Mouse (Mus musculus) kidney, adult 8-10 months (tissue): ENCODE measurements around the gene Kcna7.

ENCODE experiments used
- DNase-seq, 2 experiments: peaks; one replicate each; pipeline ENCODE4 v3.0.0; 2022

The Kcna7 gene

GRCm38 (mm10) chr7:45426556-45426955, 21.1 kb downstream of the Kcna7 start:
- no peak for DNase-seq

DNA sequence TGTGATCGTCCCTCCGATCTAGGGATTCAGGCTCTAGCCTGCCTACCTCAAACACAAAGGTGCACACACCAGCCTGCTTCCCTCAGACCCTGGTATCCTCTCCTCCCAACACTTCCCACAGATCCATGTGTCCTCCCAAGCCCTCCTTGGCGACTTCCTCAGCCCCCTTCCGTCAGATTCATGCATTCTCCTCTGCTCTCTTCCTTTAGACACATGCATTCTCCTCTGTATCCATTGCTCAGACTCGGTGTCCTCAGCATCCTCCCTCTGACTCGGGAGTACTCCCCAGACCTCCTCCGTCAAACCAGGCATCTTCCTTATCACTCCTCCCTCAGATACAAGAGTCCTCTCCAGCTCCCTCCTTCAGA, 28.4 kb downstream of the Kcna7 start:
- no peak for DNase-seq

DNA sequence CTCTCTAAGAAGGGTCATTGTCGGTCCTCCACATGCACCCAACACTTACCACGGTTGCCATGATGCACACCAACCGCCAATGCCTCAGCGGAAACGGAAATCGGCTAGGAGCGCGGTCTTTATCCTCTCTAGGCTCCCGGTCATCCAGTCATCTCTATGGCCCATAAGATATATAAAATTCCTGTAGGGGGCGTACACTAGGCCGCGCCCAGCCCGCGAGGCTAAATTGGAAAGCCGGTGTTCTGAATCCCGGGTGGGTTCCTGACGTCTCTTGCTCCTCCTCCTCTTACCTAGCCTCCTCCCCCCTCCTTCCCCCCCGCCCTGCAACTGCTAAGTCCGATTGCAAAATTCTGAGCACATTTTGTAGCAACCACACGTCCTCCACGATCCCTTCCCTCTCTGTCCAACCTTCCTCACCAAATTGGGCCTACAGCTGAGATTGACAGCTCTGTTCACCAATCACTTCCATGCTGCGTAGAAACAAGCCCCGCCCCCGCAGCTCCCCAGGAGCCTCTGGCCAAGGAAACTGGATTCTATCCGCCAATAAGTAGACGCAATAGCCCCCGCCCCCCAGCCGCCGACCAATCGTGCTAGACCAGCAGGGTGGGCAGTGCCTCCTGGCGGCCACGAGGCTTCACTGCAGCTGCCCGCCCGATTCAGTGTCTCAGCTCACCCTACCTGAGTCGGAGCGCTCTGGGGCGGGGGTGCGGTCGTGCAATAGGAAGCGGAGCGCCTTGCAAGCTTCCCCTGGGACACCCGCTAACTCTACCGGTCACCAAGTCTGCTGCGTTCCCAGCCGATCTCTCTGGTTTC, 29.0 kb downstream of the Kcna7 start, which contains the start of gene Gys1:
Gene Gys1 (plus strand): TSS at position 642 of the 813 bp plus-strand sequence.
- DNase-seq: peak; percentile 100

DNA sequence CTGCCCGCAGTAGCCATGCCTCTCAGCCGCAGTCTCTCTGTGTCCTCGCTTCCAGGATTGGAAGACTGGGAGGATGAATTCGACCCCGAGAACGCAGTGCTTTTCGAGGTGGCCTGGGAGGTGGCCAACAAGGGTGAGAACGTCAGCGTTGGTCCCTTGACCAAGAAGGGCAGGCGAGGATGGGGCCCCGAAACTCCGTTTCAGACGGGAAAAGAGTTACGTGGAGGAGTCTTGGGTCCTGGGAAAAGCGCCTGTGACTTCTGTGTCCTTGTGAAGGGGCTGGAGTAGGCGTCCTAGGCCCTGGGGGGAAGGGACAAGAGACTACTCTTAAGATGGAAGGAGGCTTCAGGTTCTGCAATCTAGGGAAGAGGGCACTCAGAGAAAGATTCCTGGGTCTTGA, 29.6 kb downstream of the Kcna7 start:
- peak in 1 of 2 experiments; percentile 47 for DNase-seq

DNA sequence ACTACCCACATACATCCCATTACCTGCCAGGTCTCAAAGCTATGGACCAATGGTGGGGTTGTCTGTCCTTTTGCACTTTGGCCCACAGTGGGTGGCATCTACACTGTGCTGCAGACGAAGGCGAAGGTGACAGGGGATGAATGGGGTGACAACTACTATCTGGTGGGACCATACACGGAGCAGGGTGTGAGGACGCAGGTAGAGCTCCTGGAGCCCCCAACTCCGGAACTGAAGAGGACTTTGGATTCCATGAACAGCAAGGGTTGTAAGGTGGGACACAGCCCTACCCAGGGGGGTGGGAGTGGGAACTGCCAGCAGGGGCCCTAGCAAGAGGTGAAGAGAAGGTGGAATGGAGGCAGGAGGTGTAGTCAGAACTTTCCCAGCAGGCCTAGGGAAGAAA, 31.0 kb downstream of the Kcna7 start:
- DNase-seq: no peak

DNA sequence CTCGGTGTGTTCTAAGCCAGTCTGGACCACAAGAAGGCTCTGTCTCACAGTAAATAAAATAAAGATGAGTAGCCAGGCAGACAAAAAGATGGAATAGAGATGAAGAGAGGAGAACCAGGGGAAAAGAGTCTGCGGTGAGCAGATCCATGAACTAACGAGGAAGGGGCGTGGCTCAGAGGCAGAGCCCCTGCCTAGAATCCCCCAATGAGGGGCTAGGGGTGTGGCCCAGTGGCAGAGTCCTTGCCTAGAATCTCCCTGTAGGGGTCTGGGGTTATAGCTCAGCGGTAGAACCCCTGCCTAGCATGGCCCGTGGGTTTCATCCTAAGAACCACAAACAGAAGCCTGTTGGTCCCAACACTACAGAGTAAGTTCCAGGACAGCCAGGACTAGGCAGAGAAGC, 31.6 kb downstream of the Kcna7 start:
- DNase-seq: no peak

DNA sequence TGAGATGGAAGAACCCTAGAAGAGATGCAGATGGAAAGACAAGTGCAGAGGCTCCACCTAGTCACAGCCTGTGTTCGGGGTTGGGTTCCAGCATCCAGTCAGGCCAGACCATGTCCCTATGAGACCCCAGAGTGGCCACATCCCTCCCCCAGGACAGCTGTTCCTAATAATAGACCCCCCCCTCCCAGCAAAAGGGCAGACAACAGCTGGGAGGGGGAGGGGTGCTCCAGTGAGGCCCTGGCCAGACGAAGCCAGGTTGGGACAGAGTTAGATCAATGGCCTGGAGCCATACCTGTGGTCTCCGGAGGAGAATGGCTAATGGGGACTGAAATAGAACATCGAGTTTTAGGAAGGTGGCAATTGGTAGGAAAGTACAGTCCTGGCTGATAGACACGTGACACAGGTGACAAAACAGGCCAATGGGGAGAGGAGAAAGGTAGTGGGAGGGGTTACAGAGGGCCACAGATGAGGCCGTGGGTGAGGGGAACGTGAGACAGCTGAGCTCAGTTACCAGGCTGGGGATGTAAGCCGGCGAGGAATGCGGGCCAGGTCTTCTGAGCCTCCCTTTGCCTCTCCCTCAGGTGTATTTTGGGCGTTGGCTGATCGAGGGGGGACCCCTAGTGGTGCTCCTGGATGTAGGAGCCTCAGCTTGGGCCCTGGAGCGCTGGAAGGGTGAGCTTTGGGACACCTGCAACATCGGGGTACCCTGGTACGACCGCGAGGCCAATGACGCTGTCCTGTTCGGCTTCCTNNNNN, 32.2 kb downstream of the Kcna7 start, which contains the start of gene Ruvbl2:
Gene Ruvbl2 (minus strand): TSS at position 576 of the 756 bp plus-strand sequence.
- peak; percentile 42 to 50 for DNase-seq

DNA sequence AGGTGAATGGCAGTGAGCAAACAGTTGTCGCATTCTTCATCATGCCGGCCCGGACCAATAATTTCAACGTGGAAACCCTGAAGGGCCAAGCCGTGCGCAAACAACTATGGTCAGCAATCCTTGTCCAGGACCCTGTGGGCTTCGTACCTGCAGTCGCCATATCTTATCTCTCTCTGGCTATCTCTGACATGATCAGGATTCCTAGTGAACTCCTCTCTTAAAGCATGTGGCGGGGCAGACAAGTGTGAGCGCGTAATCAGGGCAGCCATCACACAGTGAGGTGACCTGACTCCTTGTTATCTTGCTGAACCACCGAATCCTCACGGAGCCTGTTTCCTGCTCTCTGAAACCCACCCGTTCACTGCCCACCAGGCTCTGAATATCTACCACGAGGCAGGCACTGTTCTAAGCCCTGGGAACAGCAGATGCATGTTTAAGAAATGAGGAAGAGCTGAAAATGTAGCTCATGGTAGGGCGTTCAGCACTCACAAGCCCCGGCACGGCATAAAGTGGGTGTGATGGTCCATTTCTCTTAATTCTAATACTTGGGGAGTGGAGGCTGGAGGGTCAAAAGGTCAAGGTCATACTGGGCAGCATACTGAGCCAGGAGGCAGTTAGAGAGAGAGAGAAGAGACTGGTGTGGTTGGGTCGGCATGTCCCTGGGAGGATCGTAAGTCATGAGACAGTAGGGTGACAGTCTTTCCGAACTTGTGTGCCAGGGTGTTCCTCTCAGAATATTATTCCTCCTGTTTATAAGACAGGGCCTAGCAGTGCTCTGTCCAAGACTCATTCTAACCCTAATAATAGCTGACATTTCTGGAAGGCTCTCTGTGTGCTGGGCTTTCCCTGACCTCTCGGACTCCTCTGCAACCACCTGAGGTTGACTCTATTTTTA, 38.3 kb downstream of the Kcna7 start:
- DNase-seq: no peak

- DNase-seq: no peak
These were observed 41.1 kb downstream of the Kcna7 start for GRCm38 (mm10) chr7:45446589-45446988.

GRCm38 (mm10) chr7:45447325-45447990, 42.0 kb downstream of the Kcna7 start:
- peak in 1 of 2 experiments; percentile 38 for DNase-seq

DNA sequence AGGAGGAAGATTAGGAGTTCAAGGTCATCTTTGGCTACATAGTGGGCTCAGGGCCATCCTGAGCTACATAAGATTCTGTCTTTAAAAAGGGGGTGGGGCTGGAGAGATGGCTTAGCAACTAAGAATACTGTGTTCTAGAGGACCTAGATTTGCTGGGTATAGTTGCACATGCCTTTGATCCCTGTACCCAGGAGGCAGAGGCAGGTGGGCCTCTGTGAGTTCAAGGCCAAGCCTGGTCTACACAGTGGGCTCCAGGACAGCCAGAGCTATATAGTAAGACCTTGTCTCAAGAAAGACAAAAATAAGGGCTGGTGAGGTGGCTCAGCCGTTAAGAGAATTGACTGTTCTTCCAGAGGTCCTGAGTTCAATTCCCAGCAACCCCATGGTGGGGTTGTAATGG, 44.5 kb downstream of the Kcna7 start:
- DNase-seq: no peak

DNA sequence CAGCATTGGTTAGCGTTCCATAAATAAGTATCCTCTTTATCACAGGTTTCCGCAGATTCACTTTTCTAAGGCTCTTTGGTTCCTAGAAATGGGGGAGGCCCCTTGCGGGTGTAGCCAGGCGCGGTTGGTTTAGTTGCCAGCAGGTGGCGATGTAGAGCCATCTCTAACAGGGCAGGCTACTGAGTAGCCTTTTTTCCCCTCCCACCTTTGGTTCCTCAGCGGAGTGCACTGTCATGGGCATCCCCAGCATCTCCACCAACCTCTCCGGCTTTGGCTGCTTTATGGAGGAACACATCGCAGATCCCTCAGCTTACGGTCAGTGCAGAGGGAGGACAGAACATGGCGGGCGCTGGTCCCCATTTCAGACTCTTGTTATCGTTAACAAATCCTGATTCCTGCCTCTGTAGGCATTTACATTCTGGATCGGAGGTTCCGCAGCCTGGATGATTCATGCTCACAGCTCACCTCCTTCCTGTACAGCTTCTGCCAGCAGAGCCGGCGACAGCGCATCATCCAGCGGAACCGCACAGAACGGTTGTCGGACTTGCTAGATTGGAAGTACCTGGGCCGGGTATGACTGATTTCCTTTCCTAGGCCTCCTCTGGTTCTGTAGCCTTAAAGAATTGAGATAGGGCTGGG, 46.0 kb downstream of the Kcna7 start:
- DNase-seq: peak; percentile 63 to 84

DNA sequence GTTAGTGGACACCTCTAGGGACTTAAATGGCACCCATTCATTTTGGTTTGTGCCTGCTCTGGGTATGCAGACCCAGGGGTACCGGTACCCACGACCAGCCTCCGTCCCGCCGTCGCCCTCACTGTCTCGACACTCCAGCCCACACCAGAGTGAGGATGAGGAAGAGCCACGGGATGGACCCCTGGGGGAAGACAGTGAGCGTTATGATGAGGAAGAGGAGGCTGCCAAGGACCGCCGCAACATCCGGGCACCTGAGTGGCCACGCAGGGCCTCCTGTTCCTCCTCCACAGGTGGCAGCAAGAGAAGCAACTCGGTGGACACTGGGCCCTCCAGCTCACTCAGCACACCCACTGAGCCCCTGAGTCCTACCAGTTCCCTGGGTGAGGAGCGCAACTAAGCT, 49.5 kb downstream of the Kcna7 start:
- DNase-seq: no peak

DNA sequence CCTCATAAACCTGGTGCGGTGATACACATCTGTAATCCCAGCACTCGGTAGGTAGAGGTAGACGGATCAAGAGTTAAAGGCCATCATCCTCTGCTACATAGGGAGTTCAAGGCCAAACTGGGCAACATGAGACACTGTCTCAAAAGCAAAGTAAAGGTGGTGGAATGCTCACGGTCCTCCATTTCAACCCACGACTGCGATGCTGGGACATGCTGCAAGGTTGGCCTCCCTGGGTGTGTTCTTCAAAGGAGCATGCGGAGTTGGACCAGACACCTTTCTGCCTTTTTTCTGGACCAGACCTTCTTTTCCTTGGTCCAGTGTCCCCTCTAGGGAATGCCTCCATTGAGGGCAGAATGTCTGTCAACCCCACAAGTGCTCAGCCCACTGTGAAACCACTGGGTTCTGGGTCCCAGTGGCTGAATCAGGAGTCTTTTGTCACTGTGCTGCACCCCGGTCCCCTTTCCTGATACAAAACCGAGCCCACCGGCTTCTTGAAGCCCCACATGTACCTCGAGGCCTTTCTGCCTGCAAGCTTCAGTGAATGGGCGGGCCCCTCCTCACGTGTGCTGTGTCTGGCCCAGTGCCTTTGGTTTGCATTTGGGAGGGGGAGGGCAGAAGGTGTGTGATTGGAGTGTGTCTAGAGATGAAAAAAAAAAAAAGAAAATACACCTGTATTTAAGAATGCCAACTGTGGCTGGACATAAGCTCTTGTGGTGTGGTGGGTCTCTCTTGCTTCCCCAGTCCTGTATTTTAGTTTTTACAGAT, 50.7 kb downstream of the Kcna7 start:
- DNase-seq: no peak

- no peak for DNase-seq
These were observed 51.3 kb downstream of the Kcna7 start for GRCm38 (mm10) chr7:45456721-45457203.

- peak; percentile 77 to 86 for DNase-seq
These were observed 52.0 kb downstream of the Kcna7 start for GRCm38 (mm10) chr7:45457204-45458060.

DNA sequence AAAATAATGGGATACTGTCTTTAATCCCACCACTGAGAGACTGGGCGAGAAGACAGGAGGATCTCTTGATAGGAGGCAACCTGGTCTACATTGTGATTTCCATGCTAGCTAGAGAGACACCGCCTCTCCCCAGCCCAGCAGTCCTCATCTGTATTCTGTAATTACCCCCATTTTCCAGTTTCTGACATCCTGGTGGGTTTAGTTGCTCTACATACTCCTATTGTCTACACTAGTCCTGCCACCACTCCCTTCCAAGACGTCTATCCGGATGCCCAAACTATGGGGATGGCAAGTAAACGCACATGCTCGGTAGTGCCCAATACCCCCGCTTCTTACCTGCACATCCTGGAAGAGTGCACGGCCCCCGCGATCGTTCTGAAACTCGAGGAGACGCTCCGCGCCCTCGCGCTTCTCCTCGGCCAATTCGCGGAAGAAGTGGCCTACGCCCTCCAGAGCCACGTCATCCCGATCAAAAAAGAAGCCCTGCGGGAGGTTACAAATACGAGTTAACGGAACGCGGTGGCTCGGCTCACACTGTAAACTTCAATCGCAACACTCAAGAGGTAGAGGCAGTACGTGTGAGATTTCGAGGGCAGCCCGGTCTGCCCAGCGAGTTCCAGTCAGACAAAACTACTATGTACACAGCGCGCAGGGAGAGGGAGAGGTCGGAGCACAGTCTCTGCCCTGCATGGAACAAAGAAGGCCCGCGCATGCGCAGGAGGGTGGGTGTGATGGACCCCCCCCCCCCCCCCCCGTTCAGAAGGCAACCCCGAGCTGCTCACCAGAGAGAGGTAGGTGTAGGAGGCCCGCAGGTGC, 53.5 kb downstream of the Kcna7 start:
- DNase-seq: peak; percentile 46 to 67
